Mouse (Mus musculus): ENCODE results near the gene Ncam1.

DNA sequence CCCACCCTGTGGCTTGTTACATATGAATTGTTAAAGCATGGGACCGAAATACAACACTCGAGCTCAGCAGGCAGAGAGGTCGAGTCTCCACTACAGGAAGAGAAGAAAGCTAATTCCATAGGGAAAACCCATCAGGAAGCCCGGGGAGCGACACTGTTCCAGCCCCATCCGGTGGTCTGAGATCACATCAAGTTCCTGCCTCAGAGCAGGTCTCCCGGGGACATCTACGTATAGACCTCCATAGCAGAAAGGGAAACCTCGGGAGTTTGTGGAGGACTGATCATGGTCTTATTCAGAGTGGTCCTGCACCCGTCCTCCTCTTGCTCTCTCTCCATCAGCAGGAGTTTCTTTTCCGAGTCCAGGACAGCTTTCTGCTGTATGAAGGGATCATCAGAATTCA, 326.6 kb downstream of the Ncam1 start:
- no peak for TF ChIP-seq POLR2A (IDR thresholded peaks at IDR 0.05; ENCODE audit: low read depth, low read length)
- TF ChIP-seq CTCF (conservative IDR thresholded peaks at IDR 0.05 in 1 of 2, IDR thresholded peaks at IDR 0.05 in 1 of 2; ENCODE audit: low read depth in 2 of 2, low read length in 2 of 2) = no peak
- no peak for TF ChIP-seq MAX (IDR thresholded peaks at IDR 0.05; ENCODE audit: low read length)
- no peak for TF ChIP-seq USF1 (IDR thresholded peaks at IDR 0.05; ENCODE audit: low read depth, low read length)
- TF ChIP-seq POLR2AphosphoS2 (IDR thresholded peaks at IDR 0.05; ENCODE audit: low read depth, low read length) = no peak
- TF ChIP-seq ZC3H11A (IDR thresholded peaks at IDR 0.05; ENCODE audit: low read depth, low read length) = no peak
- no peak for TF ChIP-seq ELF1 (IDR thresholded peaks at IDR 0.05; ENCODE audit: low read depth, low read length)
- no peak for TF ChIP-seq HCFC1 (IDR thresholded peaks at IDR 0.05; ENCODE audit: low read depth, low read length)
- no peak for TF ChIP-seq MYC (IDR thresholded peaks at IDR 0.05; ENCODE audit: low read depth, low read length)
- no peak for TF ChIP-seq TBP (conservative IDR thresholded peaks at IDR 0.05; ENCODE audit: low read depth, low read length)
- no peak for TF ChIP-seq EP300 (IDR thresholded peaks at IDR 0.05; ENCODE audit: low read length)
- TF ChIP-seq MXI1 (IDR thresholded peaks at IDR 0.05; ENCODE audit: low read depth, low read length) = no peak
